ENCODE assay signal across 12 mouse cellular contexts in the genomic region with DNA sequence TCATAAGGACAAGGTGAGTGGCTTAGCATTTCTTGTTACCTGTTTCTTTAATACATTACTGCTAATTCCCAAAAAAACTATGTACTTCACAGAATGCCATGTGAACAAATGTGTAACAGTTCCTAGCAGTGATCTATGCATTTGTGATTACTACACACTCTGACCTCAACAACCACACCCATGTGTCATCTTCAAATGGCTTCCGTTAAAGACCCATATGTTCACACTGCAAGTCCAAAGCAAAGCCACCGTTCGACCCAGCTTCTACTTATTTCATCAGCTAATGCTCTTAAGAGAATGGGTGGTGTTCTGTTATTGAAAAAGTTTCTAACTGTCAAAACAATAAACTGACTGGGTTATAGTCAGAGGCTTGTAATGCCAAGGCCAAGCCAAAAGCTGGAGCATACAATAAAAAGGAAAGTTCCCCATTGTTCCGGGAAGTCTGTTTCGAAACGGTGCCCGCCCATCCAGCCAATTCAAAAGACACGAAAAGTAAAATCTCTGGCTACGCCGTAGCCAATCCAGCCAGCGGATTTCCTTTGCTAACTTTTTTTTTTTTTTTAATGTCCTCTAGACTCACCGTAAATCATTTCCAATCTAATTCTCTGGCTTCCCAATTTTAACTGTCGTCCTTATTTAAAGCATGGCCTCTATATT.
DNase-seq lines count a peak whose midpoint lies in the region; ATAC-seq and TF ChIP-seq lines count a peak whose summit lies in the region.
"Had no signal": no experiment of that assay in that cellular context is flagged by ENCODE, and none has a peak within 500 bp of the region (broad histone marks: within the 10 kb centered on the region; RNA-seq: fewer than 3 reads in every experiment).

No protein-coding gene starts in this region.

- H3K4me2 ChIP-seq in heart, embryonic 12.5 days, result no peak overlapping the region
- no peak overlapping the region for H3K4me2 ChIP-seq in intestine, embryonic 15.5 days (replicated peaks)
- no peak overlapping the region for H3K4me2 ChIP-seq in hindbrain, embryonic 12.5 days (replicated peaks)
- H3K4me2 ChIP-seq: forebrain, embryonic 13.5 days had no signal

- peak; percentile 45 to 69 for DNase-seq in heart, adult 18-20 months
- no peak for DNase-seq in ES-E14 (ENCODE audit: low read depth, low spot score)
- peak; percentile 10 for DNase-seq in heart, postnatal 4 days
- peak; percentile 68 for DNase-seq in lung, postnatal 36 days
- no peak for DNase-seq in frontal cortex, postnatal 25 days (ENCODE audit: low spot score in 2 of 2)
- DNase-seq: right cerebral cortex, postnatal 14 days had no signal

- 88% methylated on average over 13 of the region's 13 CpGs for WGBS in heart, embryonic 12.5 days
- WGBS in intestine, embryonic 15.5 days, result 74% methylated on average over 13 of the region's 13 CpGs
- WGBS in hindbrain, embryonic 12.5 days, result 60% methylated on average over 13 of the region's 13 CpGs

- H3K27ac ChIP-seq in heart, embryonic 12.5 days (ENCODE audit: poor library complexity, severe bottlenecking), result no peak overlapping the region
- no peak overlapping the region for H3K27ac ChIP-seq in ES-E14 (ENCODE audit: insufficient read depth, low read depth, low read length, poor library complexity, severe bottlenecking)
- no peak overlapping the region for H3K27ac ChIP-seq in intestine, embryonic 15.5 days
- no peak overlapping the region for H3K27ac ChIP-seq in hindbrain, embryonic 12.5 days
- H3K27ac ChIP-seq: embryonic facial prominence, embryonic 10.5 days; forebrain, embryonic 13.5 days; stomach, postnatal 0 days had no signal

- in situ Hi-C loops in ES-E14 (cut with MboI; ENCODE audit: low sequenced_read_pairs in 2 of 2, unreplicated experiment in 2 of 2), result no loop called here

- H3K27me3 ChIP-seq in heart, embryonic 12.5 days (replicated peaks), result no peaks in the 10 kb centered on the region
- no peaks in the 10 kb centered on the region for H3K27me3 ChIP-seq in intestine, embryonic 15.5 days (replicated peaks)
- H3K27me3 ChIP-seq in hindbrain, embryonic 12.5 days, result no peaks in the 10 kb centered on the region
- H3K27me3 ChIP-seq: forebrain, embryonic 13.5 days had no signal

- H3K36me3 ChIP-seq in heart, embryonic 12.5 days, result no peaks in the 10 kb centered on the region
- H3K36me3 ChIP-seq in ES-E14 (ENCODE audit: control insufficient read depth, insufficient read depth, low read length, poor library complexity, severe bottlenecking), result no peaks in the 10 kb centered on the region
- no peaks in the 10 kb centered on the region for H3K36me3 ChIP-seq in intestine, embryonic 15.5 days
- H3K36me3 ChIP-seq in hindbrain, embryonic 12.5 days, result no peaks in the 10 kb centered on the region
- H3K36me3 ChIP-seq: embryonic facial prominence, embryonic 10.5 days had no signal

- no peak for ATAC-seq in heart, embryonic 12.5 days (ENCODE audit: insufficient number of reproducible peaks, low FRiP score)
- ATAC-seq in intestine, embryonic 15.5 days, result no peak
- no peak for ATAC-seq in hindbrain, embryonic 12.5 days (ENCODE audit: low FRiP score)
- ATAC-seq: forebrain, embryonic 13.5 days had no signal

- no peak overlapping the region for H3K4me3 ChIP-seq in heart, embryonic 12.5 days
- H3K4me3 ChIP-seq in ES-E14 (ENCODE audit: insufficient read depth in 1 of 2, low read depth in 1 of 2, low read length in 2 of 2, poor library complexity in 1 of 2, severe bottlenecking in 1 of 2), result no peak overlapping the region
- no peak overlapping the region for H3K4me3 ChIP-seq in intestine, embryonic 15.5 days (replicated peaks)
- H3K4me3 ChIP-seq in hindbrain, embryonic 12.5 days, result no peak overlapping the region
- H3K4me3 ChIP-seq: embryonic facial prominence, embryonic 10.5 days; forebrain, embryonic 13.5 days had no signal

- no peak overlapping the region for H3K9ac ChIP-seq in heart, embryonic 12.5 days
- no peak overlapping the region for H3K9ac ChIP-seq in ES-E14 (ENCODE audit: insufficient read depth, low read depth, low read length, poor library complexity, severe bottlenecking)
- H3K9ac ChIP-seq in intestine, embryonic 15.5 days, result no peak overlapping the region
- H3K9ac ChIP-seq in hindbrain, embryonic 12.5 days, result no peak overlapping the region
- H3K9ac ChIP-seq: forebrain, embryonic 13.5 days had no signal

- peaks cover 18% of the 10 kb centered on the region for H3K4me1 ChIP-seq in heart, embryonic 12.5 days (replicated peaks)
- no peaks in the 10 kb centered on the region for H3K4me1 ChIP-seq in ES-E14 (ENCODE audit: control insufficient read depth in 2 of 2, insufficient read depth in 2 of 2, low read length in 2 of 2, poor library complexity in 1 of 2)
- H3K4me1 ChIP-seq in intestine, embryonic 15.5 days (replicated peaks), result peaks cover 21% of the 10 kb centered on the region
- H3K4me1 ChIP-seq in hindbrain, embryonic 12.5 days, result peaks cover 14% of the 10 kb centered on the region
- H3K4me1 ChIP-seq: forebrain, embryonic 13.5 days had no signal

- no peaks in the 10 kb centered on the region for H3K9me3 ChIP-seq in heart, embryonic 12.5 days (replicated peaks)
- H3K9me3 ChIP-seq in ES-E14 (ENCODE audit: control insufficient read depth, insufficient read depth, low read depth, low read length), result no peaks in the 10 kb centered on the region
- no peaks in the 10 kb centered on the region for H3K9me3 ChIP-seq in intestine, embryonic 15.5 days
- no peaks in the 10 kb centered on the region for H3K9me3 ChIP-seq in hindbrain, embryonic 12.5 days (replicated peaks)
- H3K9me3 ChIP-seq: embryonic facial prominence, embryonic 10.5 days; forebrain, embryonic 13.5 days had no signal

TF ChIP-seq in ES-E14, 5 proteins besides CTCF, POLR2A, EP300 and RAD21:
- no peak for TF ChIP-seq HCFC1 (IDR thresholded peaks at IDR 0.05; ENCODE audit: borderline replicate concordance, insufficient read depth, low read length)
- TF ChIP-seq ZNF384 (IDR thresholded peaks at IDR 0.05; ENCODE audit: low read depth, low read length), result 0 out of 2 replicates have a peak, but pooled peaks have one; percentile 37

Comparison
In these comparisons a context has a peak if more than half of its experiments do, and no peak if none do; other contexts are left out.
1. DNase-seq: peak in heart, adult 18-20 months (2 of 2), heart, postnatal 4 days (single experiment) and lung, postnatal 36 days (single experiment); none in ES-E14 (single experiment) and frontal cortex, postnatal 25 days (0 of 2).